Mouse (Mus musculus): ENCODE results near the gene Ptchd1. TPM values are rescaled to one million over a fixed set of nuclear protein-coding genes. Genes with fewer than 3 reads are reported as not detected.
A peak's percentile ranks its signal among the peaks of the same experiment; 100 is the strongest.

Gene Ptchd1
- 0.53 and 0.73 TPM in 2 replicates for polyA plus RNA-seq (2016; fragmentation: Nextera tagmentation; extraction: Ambion mirVana)

DNA sequence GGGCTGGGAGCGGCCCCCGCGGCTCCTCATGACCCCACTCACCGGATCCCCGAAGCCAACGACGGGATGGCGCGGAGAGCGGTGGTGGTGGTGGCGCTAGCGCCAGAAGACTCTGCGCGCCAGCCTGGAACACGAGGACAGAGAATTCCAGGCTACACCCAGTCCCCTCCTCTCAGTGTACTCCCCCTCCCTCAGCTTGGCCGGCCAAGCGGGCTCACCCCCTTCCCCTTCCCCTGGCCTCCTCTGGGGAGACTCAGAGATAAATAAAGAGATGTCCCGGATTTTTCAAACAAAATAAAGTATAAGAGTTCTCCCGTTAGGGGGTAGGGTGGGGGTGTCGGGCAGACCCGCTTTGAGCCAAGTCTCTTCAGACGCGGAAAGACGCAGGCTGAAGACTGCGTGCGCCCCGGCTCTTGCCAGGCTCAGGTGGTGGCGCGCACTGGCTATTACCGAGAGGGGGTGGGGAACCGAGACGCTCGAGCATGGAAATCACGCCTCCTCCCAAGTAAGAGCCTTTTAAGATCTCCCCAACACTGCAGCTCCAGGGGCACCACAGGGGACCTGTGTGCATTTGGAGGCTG lies at the start of gene Ptchd1:
TSS of gene Ptchd1 (minus strand) at position 114 of the 581 bp plus-strand sequence.
- Histone ChIP-seq H3K4me3 (peak within 1 kb of the TSS; percentile 58), H3K27me3 (ENCODE audit: poor library complexity, severe bottlenecking) (peaks cover 65% of the 10 kb centered on the region), H3K27ac (peak within 1 kb of the TSS; percentile 35; the same call in 1 of the 2 replicates), H3K4me1 (peaks cover 20% of the 10 kb centered on the region; the same call in 1 of the 2 replicates), H3K9me3 (no peaks in the 10 kb centered on the region), H3K36me3 (replicated peaks) (no peaks in the 10 kb centered on the region)
- DNase-seq (ENCODE audit: extremely low spot score, low spot score), result peak; percentile 17
- WGBS, result 23% methylated on average over 34 of the region's 34 CpGs

DNA sequence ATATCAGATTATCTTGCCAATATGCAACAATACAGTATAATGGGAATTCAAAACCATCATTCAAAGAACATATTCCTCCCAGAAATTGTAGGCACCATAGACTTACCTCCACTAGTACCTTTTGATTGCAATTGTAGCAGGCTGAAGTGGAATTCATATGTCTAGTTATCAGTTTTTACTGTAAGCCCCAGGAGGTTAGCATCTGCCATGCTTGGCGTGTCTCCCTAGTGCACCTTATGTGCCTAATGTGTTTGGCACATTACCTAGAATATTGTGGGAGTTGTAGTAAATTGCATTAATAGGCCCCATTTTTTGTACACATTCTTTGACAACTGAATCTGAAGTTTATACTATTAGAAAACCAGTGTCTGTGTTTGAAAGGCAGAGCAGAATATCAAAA lies 34.4 kb upstream of the Ptchd1 start:
- H3K27ac ChIP-seq, result no peak overlapping the region
- DNase-seq (ENCODE audit: extremely low spot score, low spot score), result no peak
- H3K27me3 ChIP-seq (ENCODE audit: poor library complexity, severe bottlenecking), result no peaks in the 10 kb centered on the region
- H3K9me3 ChIP-seq, result no peaks in the 10 kb centered on the region
- H3K4me3 ChIP-seq, result no peak overlapping the region
- no peaks in the 10 kb centered on the region for H3K4me1 ChIP-seq
- 88% methylated on average over 1 of the region's 1 CpGs for WGBS
- H3K36me3 ChIP-seq (replicated peaks), result no peaks in the 10 kb centered on the region

DNA sequence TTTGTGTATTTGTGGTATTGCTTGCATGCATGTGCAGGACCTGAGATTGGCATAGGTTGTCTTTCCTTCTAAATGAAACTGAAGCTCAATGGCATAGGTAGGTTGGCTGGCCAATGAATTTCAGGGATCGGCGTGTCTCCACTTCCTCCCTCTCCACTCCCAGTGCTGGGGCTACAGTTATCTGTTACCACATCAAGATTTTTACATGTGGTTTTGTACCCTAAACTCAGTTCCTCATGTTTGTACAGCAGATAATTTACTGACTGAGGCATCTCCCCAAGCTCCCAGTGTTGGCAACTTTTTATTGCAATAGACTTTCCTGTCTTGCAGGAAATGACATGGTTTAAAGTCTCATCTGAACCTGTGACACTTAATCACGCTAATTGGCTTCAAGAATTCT lies 22.4 kb upstream of the Ptchd1 start:
- no peak overlapping the region for H3K4me3 ChIP-seq
- H3K27ac ChIP-seq, result no peak overlapping the region
- WGBS, result 91% methylated on average over 3 of the region's 3 CpGs
- no peaks in the 10 kb centered on the region for H3K27me3 ChIP-seq (ENCODE audit: poor library complexity, severe bottlenecking)
- no peaks in the 10 kb centered on the region for H3K9me3 ChIP-seq
- H3K36me3 ChIP-seq (replicated peaks), result no peaks in the 10 kb centered on the region
- no peaks in the 10 kb centered on the region for H3K4me1 ChIP-seq
- DNase-seq (ENCODE audit: extremely low spot score, low spot score), result no peak

DNA sequence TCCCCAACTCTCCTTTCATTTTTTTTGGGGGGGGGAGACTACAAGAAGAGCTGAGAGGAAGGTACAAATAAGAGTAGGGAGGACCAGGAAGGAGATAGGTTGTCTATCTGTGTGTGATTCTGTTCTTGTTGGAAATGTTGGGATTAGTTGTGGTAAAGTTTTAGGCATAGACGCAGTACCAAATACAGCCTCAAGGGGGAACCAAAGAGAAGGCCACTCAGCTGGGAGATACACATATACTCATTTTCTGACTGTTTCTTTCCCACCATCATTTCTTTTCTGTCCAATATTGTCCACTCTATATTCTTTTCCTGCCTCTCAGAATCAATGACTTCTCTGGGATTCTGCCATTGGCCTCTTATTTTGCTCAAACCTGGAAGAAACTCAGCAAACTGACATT lies 20.4 kb upstream of the Ptchd1 start:
- no peaks in the 10 kb centered on the region for H3K27me3 ChIP-seq (ENCODE audit: poor library complexity, severe bottlenecking)
- no peak for DNase-seq (ENCODE audit: extremely low spot score, low spot score)
- H3K27ac ChIP-seq, result no peak overlapping the region
- no peaks in the 10 kb centered on the region for H3K36me3 ChIP-seq (replicated peaks)
- no peaks in the 10 kb centered on the region for H3K4me1 ChIP-seq
- no peak overlapping the region for H3K4me3 ChIP-seq
- H3K9me3 ChIP-seq, result no peaks in the 10 kb centered on the region
- WGBS, result 36% methylated on average over 1 of the region's 1 CpGs

DNA sequence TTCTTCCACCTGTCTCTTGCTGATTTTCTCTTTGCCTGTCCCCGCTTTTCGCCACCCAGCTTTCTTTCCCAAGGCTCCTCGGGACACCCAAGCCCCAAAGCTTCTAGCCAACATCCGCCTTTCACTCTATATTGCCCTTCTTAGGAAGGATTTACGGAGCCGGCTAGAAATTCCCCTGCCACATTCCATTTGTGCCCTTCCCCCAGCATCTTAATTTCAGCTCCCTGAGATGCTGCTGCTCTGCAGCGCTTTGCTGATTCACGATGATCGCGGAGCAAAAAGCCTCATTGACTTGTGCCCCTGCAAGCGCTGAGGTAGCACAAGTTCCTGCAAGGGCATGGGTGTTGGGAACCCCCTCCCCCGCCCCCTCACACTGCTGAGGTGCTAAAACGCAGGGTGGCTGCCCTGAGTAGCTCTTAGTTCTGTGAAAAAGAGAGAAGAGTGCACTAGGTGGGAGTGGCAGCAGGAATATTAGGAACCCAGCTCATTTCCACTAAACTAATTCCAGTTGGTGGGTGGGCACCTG lies 2.1 kb upstream of the Ptchd1 start:
- Histone ChIP-seq H3K4me3 (peak overlapping the region; percentile 18; the same call in 1 of the 2 replicates), H3K36me3 (replicated peaks) (no peaks in the 10 kb centered on the region), H3K27ac (no peak overlapping the region), H3K9me3 (no peaks in the 10 kb centered on the region), H3K4me1 (peaks cover 20% of the 10 kb centered on the region; the same call in 1 of the 2 replicates), H3K27me3 (ENCODE audit: poor library complexity, severe bottlenecking) (peaks cover 63% of the 10 kb centered on the region)
- 11% methylated on average over 13 of the region's 13 CpGs for WGBS
- DNase-seq (ENCODE audit: extremely low spot score, low spot score), result peak; percentile 16

DNA sequence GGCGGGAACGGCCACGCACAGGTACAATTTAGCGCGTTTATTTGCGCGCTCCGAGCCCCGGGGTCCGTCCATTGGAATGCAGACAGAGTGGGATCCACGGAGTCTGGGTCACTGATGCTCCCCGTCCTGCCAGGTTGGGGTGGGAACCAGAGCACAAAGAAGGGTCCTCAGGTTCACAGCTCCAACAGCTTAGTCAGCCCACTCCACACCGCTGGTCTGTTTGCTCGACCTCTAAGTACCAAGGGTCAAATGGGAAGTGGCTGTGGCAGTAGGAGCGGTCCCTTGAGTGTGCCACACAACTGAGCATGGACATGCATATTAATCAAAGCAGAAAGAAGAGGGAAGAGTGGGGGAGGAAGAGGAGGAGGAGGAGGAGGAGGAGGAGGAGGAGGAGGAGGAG lies 1.3 kb upstream of the Ptchd1 start:
- no peaks in the 10 kb centered on the region for H3K36me3 ChIP-seq (replicated peaks)
- H3K27ac ChIP-seq, result no peak overlapping the region
- peaks cover 20% of the 10 kb centered on the region; the same call in 1 of the 2 replicates for H3K4me1 ChIP-seq
- H3K27me3 ChIP-seq (ENCODE audit: poor library complexity, severe bottlenecking), result peaks cover 65% of the 10 kb centered on the region
- DNase-seq (ENCODE audit: extremely low spot score, low spot score), result no peak
- 22% methylated on average over 15 of the region's 15 CpGs for WGBS
- H3K4me3 ChIP-seq, result peak overlapping the region; percentile 58
- no peaks in the 10 kb centered on the region for H3K9me3 ChIP-seq

DNA sequence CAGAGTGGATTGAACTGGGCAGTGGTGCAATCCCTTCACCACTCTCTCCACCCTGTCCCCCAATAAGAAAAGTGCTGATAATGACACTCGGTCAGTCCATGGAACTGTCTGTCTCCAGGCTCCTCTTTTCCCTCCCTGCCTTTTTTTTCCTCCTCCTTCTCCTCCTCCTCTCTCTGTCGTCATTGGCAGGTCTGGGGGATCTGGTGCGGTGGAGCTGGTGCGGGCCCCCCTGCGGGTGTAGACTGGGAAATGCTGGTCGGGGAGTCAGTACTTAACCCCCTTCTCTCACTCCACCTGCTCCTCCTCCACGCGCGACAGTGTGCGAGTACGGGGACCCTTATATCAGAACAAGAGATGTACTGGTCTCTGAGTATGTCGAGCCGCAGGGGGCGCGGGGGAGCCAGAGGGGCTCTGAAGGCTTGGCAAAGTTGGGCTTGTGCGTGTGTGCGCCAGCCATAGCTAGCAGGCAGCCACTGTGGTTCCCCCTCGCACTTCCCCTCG lies 777 bp upstream of the Ptchd1 start, which contains the start of gene Gm15155:
TSS of gene Gm15155 (plus strand) at position 401 of the 501 bp plus-strand sequence.
- peak; percentile 15 for DNase-seq (ENCODE audit: extremely low spot score, low spot score)

DNA sequence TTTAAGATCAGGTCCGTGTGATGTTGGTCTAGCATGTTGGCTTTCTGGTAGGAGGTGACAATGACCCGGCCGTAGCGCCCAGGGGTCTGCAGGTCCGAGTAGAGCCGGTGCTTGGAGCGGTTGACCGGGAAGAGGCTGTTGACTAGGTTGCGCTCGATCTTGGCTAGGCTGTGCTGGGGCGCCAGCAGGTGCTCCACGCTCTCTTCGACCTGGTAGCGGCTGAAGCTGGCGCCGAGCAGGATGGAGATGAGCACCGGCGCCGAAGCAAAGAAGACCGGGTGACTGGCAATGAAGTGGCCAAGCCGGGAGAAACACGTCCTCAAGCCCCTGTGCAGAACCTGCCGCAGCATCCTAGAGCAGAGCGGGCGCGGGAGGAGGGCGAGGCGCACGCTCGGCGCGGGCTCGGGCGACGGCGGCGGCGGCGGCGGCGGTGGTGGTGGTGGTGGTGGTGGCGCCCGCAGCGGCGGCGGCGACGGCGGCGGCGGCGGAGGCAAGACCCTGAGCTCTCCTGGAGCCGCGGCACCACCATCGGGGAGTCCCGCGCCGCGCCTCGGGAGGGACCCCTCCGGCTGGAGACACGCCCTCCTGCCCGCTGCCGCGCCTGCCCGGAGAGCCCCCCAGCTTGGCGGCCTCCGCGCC lies 534 bp downstream of the Ptchd1 start:
- H3K27ac ChIP-seq, result peak overlapping the region; percentile 35; the same call in 1 of the 2 replicates
- no peaks in the 10 kb centered on the region for H3K9me3 ChIP-seq
- peaks cover 65% of the 10 kb centered on the region for H3K27me3 ChIP-seq (ENCODE audit: poor library complexity, severe bottlenecking)
- H3K4me1 ChIP-seq, result peaks cover 20% of the 10 kb centered on the region; the same call in 1 of the 2 replicates
- peak; percentile 21 for DNase-seq (ENCODE audit: extremely low spot score, low spot score)
- H3K4me3 ChIP-seq, result peak overlapping the region; percentile 58
- WGBS, result 8% methylated on average over 36 of the region's 69 CpGs
- no peaks in the 10 kb centered on the region for H3K36me3 ChIP-seq (replicated peaks)

More for the DNA sequence above, 777 bp upstream of the Ptchd1 start, which contains the start of gene Gm15155:
- no peaks in the 10 kb centered on the region for H3K9me3 ChIP-seq
- no peaks in the 10 kb centered on the region for H3K36me3 ChIP-seq (replicated peaks)
- H3K27ac ChIP-seq, result peak within 1 kb of the TSS; percentile 35; the same call in 1 of the 2 replicates
- peaks cover 20% of the 10 kb centered on the region; the same call in 1 of the 2 replicates for H3K4me1 ChIP-seq
- WGBS, result 29% methylated on average over 19 of the region's 19 CpGs
- H3K27me3 ChIP-seq (ENCODE audit: poor library complexity, severe bottlenecking), result peaks cover 65% of the 10 kb centered on the region
- peak within 1 kb of the TSS; percentile 58 for H3K4me3 ChIP-seq

DNA sequence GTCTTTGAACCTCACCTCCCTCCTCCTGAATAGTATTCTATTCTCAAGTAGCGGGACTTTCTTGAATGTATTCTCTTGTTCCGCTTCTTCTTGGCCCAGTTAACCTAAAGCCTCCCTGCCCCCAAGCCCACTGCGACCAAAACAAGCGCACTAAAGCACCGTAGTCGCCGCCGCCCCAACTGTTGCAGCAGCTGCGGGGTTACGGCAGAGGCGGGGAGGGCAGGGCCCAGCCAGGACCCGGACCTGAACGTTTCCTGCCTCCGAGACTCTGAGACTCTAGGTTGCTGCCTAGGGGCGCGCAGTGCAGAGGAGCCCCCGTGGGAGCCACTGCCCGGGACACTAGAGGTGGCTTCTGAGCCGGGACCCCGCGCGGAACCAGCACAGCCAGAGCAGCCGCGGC lies 1.1 kb downstream of the Ptchd1 start:
- H3K36me3 ChIP-seq (replicated peaks), result no peaks in the 10 kb centered on the region
- peaks cover 65% of the 10 kb centered on the region for H3K27me3 ChIP-seq (ENCODE audit: poor library complexity, severe bottlenecking)
- H3K9me3 ChIP-seq, result no peaks in the 10 kb centered on the region
- peaks cover 20% of the 10 kb centered on the region; the same call in 1 of the 2 replicates for H3K4me1 ChIP-seq
- DNase-seq (ENCODE audit: extremely low spot score, low spot score), result no peak
- 20% methylated on average over 24 of the region's 24 CpGs for WGBS
- peak overlapping the region; percentile 58 for H3K4me3 ChIP-seq
- no peak overlapping the region for H3K27ac ChIP-seq

DNA sequence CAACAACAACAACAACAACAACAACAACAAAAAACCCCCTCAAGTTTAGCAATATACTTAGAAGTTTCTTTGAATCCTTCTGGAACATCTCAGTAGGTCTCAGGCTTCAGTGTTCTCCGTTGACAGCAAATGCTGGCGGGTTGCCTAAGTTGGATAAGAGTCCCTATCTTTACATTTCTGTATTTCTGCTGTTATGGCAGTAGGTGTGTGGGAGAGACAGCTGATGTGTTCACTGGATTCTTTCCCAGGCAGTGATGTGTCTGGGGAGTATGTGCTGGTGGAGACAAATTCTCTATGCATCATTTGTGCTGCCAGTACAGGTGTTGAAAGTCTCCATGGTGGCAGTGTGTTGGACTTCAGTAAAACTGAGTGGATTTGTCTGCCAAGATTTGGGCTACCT lies 22.4 kb downstream of the Ptchd1 start:
- H3K27me3 ChIP-seq (ENCODE audit: poor library complexity, severe bottlenecking), result no peaks in the 10 kb centered on the region
- H3K36me3 ChIP-seq (replicated peaks), result no peaks in the 10 kb centered on the region
- H3K4me3 ChIP-seq, result no peak overlapping the region
- 93% methylated on average over 2 of the region's 2 CpGs for WGBS
- H3K4me1 ChIP-seq, result no peaks in the 10 kb centered on the region
- no peak for DNase-seq (ENCODE audit: extremely low spot score, low spot score)
- H3K9me3 ChIP-seq, result no peaks in the 10 kb centered on the region
- no peak overlapping the region for H3K27ac ChIP-seq

DNA sequence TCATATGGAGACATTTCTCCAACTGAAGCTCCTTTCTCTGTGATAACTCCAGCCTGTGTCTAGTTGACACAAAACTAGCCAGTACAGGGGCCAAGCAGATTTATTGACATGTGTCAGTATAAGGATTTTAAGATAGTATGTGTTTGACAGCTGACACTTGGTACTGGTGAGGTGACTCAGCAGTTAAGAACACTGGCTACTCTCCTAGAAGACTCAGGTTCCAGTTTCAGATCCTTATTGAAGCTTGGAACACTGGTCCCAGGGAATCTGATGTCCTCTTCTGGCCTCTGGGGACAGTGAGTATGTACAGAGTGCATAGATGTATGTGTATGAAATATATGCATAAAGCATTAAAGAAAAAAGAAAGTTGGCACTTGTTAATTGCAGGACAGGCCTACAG lies 27.2 kb downstream of the Ptchd1 start:
- H3K9me3 ChIP-seq, result no peaks in the 10 kb centered on the region
- H3K4me1 ChIP-seq, result no peaks in the 10 kb centered on the region
- no peak for DNase-seq (ENCODE audit: extremely low spot score, low spot score)
- H3K36me3 ChIP-seq (replicated peaks), result no peaks in the 10 kb centered on the region
- no peak overlapping the region for H3K4me3 ChIP-seq
- no peak overlapping the region for H3K27ac ChIP-seq
- no peaks in the 10 kb centered on the region for H3K27me3 ChIP-seq (ENCODE audit: poor library complexity, severe bottlenecking)

DNA sequence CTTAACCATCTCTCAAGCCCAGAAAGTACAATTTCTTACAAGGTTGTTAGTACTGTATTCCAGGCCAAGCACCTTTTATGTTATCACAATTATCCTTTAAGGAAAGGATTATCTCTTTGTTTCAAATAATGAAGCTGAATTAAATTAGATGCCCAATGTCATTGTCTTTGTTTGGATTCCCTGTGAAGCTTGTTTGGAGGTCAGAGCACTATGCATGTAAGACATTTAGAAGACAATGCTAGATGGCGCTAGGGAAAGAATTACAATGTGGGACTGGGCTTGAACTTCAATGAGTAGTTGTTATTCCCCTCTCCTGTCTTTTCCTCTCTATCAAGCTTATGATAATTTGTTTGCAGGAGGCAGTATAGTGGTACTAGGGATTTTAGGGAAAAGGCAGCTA lies 28.9 kb downstream of the Ptchd1 start:
- Histone ChIP-seq H3K36me3 (replicated peaks) (no peaks in the 10 kb centered on the region), H3K27me3 (ENCODE audit: poor library complexity, severe bottlenecking) (no peaks in the 10 kb centered on the region), H3K27ac (no peak overlapping the region), H3K4me3 (no peak overlapping the region), H3K9me3 (no peaks in the 10 kb centered on the region), H3K4me1 (no peaks in the 10 kb centered on the region)
- 38% methylated on average over 1 of the region's 1 CpGs for WGBS
- DNase-seq (ENCODE audit: extremely low spot score, low spot score), result no peak

DNA sequence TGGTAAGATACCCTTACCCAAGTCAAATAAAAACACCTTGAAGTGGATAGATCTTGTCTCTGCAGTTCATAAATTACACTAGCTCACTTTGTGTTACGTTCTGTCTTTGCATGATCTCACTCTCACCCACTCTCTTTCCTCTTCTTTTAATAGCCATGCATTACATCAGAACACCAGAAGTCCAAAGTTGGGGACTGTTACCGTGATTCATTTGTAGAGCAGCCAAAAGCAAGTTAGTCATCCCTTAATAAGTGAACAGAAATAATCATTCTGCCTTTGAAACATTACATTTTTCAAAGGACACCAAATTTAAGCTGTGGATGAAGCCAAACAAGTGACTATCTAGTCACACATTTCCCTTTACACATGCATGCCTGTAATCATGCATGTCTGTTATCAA lies 31.1 kb downstream of the Ptchd1 start:
- WGBS, result 82% methylated on average over 2 of the region's 2 CpGs
- H3K4me3 ChIP-seq, result no peak overlapping the region
- DNase-seq (ENCODE audit: extremely low spot score, low spot score), result no peak
- H3K4me1 ChIP-seq, result no peaks in the 10 kb centered on the region
- no peaks in the 10 kb centered on the region for H3K9me3 ChIP-seq
- H3K27ac ChIP-seq, result no peak overlapping the region
- no peaks in the 10 kb centered on the region for H3K27me3 ChIP-seq (ENCODE audit: poor library complexity, severe bottlenecking)
- H3K36me3 ChIP-seq (replicated peaks), result no peaks in the 10 kb centered on the region
